In the genomic region with DNA sequence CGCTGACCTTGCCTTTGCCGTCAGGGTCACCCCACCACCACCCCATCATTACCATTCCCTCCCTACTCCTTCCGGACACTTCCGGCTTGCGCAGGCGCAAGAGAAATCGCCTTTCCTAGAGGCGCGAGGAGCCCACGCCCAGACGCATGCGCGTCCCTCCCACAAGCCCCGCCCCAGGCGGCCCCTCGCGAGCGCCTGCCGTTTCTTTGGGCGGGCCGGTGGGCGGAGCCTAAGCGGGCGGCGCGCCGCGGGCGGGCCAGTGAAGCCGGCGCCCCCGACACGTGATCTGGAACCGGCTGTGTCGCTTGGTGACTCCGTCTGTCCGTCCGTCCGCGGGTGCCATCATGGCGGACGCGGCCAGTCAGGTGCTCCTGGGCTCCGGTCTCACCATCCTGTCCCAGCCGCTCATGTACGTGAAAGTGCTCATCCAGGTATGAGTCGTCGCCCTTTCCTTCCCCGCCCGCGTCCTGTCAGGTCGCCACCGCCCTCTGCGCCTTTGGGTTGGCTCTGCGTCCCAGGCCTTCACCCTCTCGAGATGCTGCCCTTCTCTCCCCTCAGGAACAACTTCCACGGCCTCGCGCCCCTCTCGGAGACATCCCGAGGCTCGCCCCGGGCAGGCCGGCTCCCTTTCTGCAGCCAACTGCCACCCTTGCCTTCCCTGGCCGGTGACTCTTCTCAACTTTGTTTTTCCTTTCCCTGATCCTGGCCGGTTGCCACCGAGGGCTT, we compare ENCODE assay signal across 7 mouse cellular contexts. TPM values are rescaled to one million over a fixed set of nuclear protein-coding genes. Genes with fewer than 3 reads are reported as not detected.
DNase-seq lines count a peak whose midpoint lies in the region; ATAC-seq and TF ChIP-seq lines count a peak whose summit lies in the region.

A gene (plus strand): TSS at position 201 of the 726 bp plus-strand sequence.

- intact Hi-C loops in left cerebral cortex, postnatal 4 days (cut with DNase I) = no loop called here

- DNase-seq in adrenal gland, postnatal 10 days = peak; percentile 100
- DNase-seq in embryonic facial prominence, embryonic 10.5 days (ENCODE audit: low spot score) = peak; percentile 99
- peak; percentile 71 for DNase-seq in gonadal fat pad, adult 2 months (ENCODE audit: low read depth)
- peak; percentile 99 for DNase-seq in left cerebral cortex, postnatal 4 days

- H3K27ac ChIP-seq in embryonic facial prominence, embryonic 10.5 days (replicated peaks) = peak within 1 kb of the TSS; percentile 93
- H3K27ac ChIP-seq in intestine, postnatal 0 days (ENCODE audit: low read depth, low read length) = peak within 1 kb of the TSS; percentile 90
- peak within 1 kb of the TSS; percentile 85 for H3K27ac ChIP-seq in midbrain, embryonic 12.5 days (replicated peaks)
- H3K27ac ChIP-seq in small intestine, adult 2 months (ENCODE audit: insufficient read depth, low read depth, low read length) = peak within 1 kb of the TSS; percentile 98

- H3K4me3 ChIP-seq in embryonic facial prominence, embryonic 10.5 days = peak within 1 kb of the TSS; percentile 93
- peak within 1 kb of the TSS; percentile 82 for H3K4me3 ChIP-seq in intestine, postnatal 0 days (ENCODE audit: low read depth, low read length)
- peak within 1 kb of the TSS; percentile 86 for H3K4me3 ChIP-seq in midbrain, embryonic 12.5 days
- peak within 1 kb of the TSS; percentile 79 for H3K4me3 ChIP-seq in small intestine, adult 2 months (ENCODE audit: low read depth, low read length)

- TF ChIP-seq POLR2A in small intestine, adult 2 months (IDR thresholded peaks at IDR 0.05; ENCODE audit: low read depth, low read length) = peak; percentile 65

- peak within 1 kb of the TSS; percentile 76 for H3K4me2 ChIP-seq in intestine, postnatal 0 days (replicated peaks; ENCODE audit: low read depth)
- peak within 1 kb of the TSS; percentile 63 for H3K4me2 ChIP-seq in midbrain, embryonic 12.5 days (replicated peaks)

- peaks cover 28% of the 10 kb centered on the region for H3K36me3 ChIP-seq in embryonic facial prominence, embryonic 10.5 days (replicated peaks)
- H3K36me3 ChIP-seq in intestine, postnatal 0 days (ENCODE audit: control insufficient read depth, insufficient read depth) = peaks cover 19% of the 10 kb centered on the region
- peaks cover 21% of the 10 kb centered on the region for H3K36me3 ChIP-seq in midbrain, embryonic 12.5 days
- H3K36me3 ChIP-seq in small intestine, adult 2 months (ENCODE audit: control insufficient read depth, insufficient read depth, low read length) = peaks cover 22% of the 10 kb centered on the region

- peaks cover 23% of the 10 kb centered on the region for H3K4me1 ChIP-seq in embryonic facial prominence, embryonic 10.5 days
- peaks cover 9% of the 10 kb centered on the region; the same call in 1 of the 2 replicates for H3K4me1 ChIP-seq in intestine, postnatal 0 days (replicated peaks; ENCODE audit: control insufficient read depth, insufficient read depth, low read length)
- H3K4me1 ChIP-seq in midbrain, embryonic 12.5 days = peaks cover 15% of the 10 kb centered on the region
- peaks cover 15% of the 10 kb centered on the region for H3K4me1 ChIP-seq in small intestine, adult 2 months (ENCODE audit: control insufficient read depth, insufficient read depth, insufficient read length, low read length)

- no peak for TF ChIP-seq CTCF in intestine, postnatal 0 days (IDR thresholded peaks at IDR 0.05; ENCODE audit: low read depth)
- TF ChIP-seq CTCF in small intestine, adult 2 months (IDR thresholded peaks at IDR 0.05; ENCODE audit: extremely low read depth, insufficient read length, insufficient replicate concordance, low read depth, low read length) = no peak

- under 1% methylated on average over 67 of the region's 67 CpGs for WGBS in embryonic facial prominence, embryonic 10.5 days
- under 1% methylated on average over 64 of the region's 67 CpGs for WGBS in intestine, postnatal 0 days
- WGBS in midbrain, embryonic 12.5 days = under 1% methylated on average over 59 of the region's 67 CpGs
- WGBS in small intestine, adult 2 months = under 1% methylated on average over 64 of the region's 67 CpGs

- H3K9ac ChIP-seq in intestine, postnatal 0 days (ENCODE audit: low read depth, low read length) = peak within 1 kb of the TSS; percentile 84
- peak within 1 kb of the TSS; percentile 90 for H3K9ac ChIP-seq in midbrain, embryonic 12.5 days (replicated peaks)

- ATAC-seq in intestine, postnatal 0 days = peak; percentile 92
- peak; percentile 97 for ATAC-seq in midbrain, embryonic 12.5 days (ENCODE audit: low FRiP score, low read depth)

- no peaks in the 10 kb centered on the region for H3K9me3 ChIP-seq in embryonic facial prominence, embryonic 10.5 days
- no peaks in the 10 kb centered on the region for H3K9me3 ChIP-seq in intestine, postnatal 0 days (ENCODE audit: control insufficient read depth)
- H3K9me3 ChIP-seq in midbrain, embryonic 12.5 days = no peaks in the 10 kb centered on the region

- no peaks in the 10 kb centered on the region for H3K27me3 ChIP-seq in embryonic facial prominence, embryonic 10.5 days (replicated peaks; ENCODE audit: low read depth, poor library complexity, severe bottlenecking)
- no peaks in the 10 kb centered on the region for H3K27me3 ChIP-seq in intestine, postnatal 0 days (replicated peaks; ENCODE audit: control insufficient read depth, insufficient read depth, low read length)
- H3K27me3 ChIP-seq in midbrain, embryonic 12.5 days = no peaks in the 10 kb centered on the region
- H3K27me3 ChIP-seq in small intestine, adult 2 months (ENCODE audit: control insufficient read depth, insufficient read depth, low read length) = no peaks in the 10 kb centered on the region

RNA-seq across cellular contexts. Expression of the gene that starts here (rescaled TPM):
- 100 to 1,000 TPM; 412 to 444 TPM for total RNA-seq in adrenal gland, postnatal 10 days (2021)
- polyA plus RNA-seq in embryonic facial prominence, embryonic 10.5 days (2016; fragmentation: Nextera tagmentation; extraction: Ambion mirVana) = 248 and 251 TPM in 2 replicates
- 104 and 130 TPM in 2 replicates for polyA plus RNA-seq in gonadal fat pad, adult 2 months (2012; rRNA removed)
- 196 and 216 TPM in 2 replicates for polyA plus RNA-seq in intestine, postnatal 0 days (2015; fragmentation: Nextera tagmentation; extraction: Ambion mirVana)
- total RNA-seq in left cerebral cortex, postnatal 4 days (2021) = 100 to 1,000 TPM; 141 to 148 TPM
- 207 and 209 TPM in 2 replicates for polyA plus RNA-seq in midbrain, embryonic 12.5 days (2016; fragmentation: Nextera tagmentation; extraction: Ambion mirVana)
- 45.2 and 85.5 TPM in 2 replicates for polyA plus RNA-seq in small intestine, adult 2 months (2012; rRNA removed)

Comparison
In these comparisons a context has a peak if more than half of its experiments do, and no peak if none do; other contexts are left out.
1. Peak in every context shown above with its lines: DNase-seq, ATAC-seq, H3K4me3 ChIP-seq and H3K27ac ChIP-seq.